Mouse (Mus musculus) small intestine, adult 2 months (tissue): Measurements from ENCODE around the gene Glcci1. TPM values are rescaled to one million over a fixed set of nuclear protein-coding genes. Genes with fewer than 3 reads are reported as not detected.

ENCODE experiments used
- H3K27ac ChIP-seq: fragments of 200-500 bp; 2 replicates; pipeline ENCODE4 v1.5.1; 2012; ENCODE audit warnings: low read depth, low read length, control low read depth, inconsistent platforms; ENCODE audit not compliant: insufficient read depth
- H3K27me3 ChIP-seq: fragments of 200-500 bp; 2 replicates; pipeline ENCODE4 v1.6.1; 2012; ENCODE audit warnings: mild to moderate bottlenecking, moderate library complexity, low read length, inconsistent platforms; ENCODE audit not compliant: control insufficient read depth, insufficient read depth
- H3K36me3 ChIP-seq: fragments of 200-500 bp; 2 replicates; pipeline ENCODE4 v1.6.1; 2012; ENCODE audit warnings: mild to moderate bottlenecking, low read length, control low read depth, inconsistent platforms; ENCODE audit not compliant: control insufficient read depth, insufficient read depth
- H3K4me1 ChIP-seq: fragments of 200-500 bp; 2 replicates; pipeline ENCODE4 v1.6.1; 2012; ENCODE audit warnings: low read length, inconsistent platforms, mixed read lengths; ENCODE audit not compliant: control insufficient read depth, insufficient read depth, insufficient read length
- H3K4me3 ChIP-seq: fragments of 200-500 bp; 2 replicates; pipeline ENCODE4 v1.5.1; 2012; ENCODE audit warnings: low read depth, mild to moderate bottlenecking, control low read depth, inconsistent platforms, low read length, moderate library complexity
- CTCF ChIP-seq: fragments of 200-500 bp; IDR thresholded peaks from 2 replicates; pipeline ENCODE4 v1.5.1; 2012; ENCODE audit warnings: low read depth, mild to moderate bottlenecking, control low read depth, inconsistent platforms, low read length, moderate library complexity, mixed read lengths; ENCODE audit not compliant: insufficient replicate concordance, insufficient read length; ENCODE audit errors: extremely low read depth
- POLR2A ChIP-seq: fragments of 200-500 bp; IDR thresholded peaks from 2 replicates; pipeline ENCODE4 v1.6.1; 2012; ENCODE audit warnings: low read depth, mild to moderate bottlenecking, control low read depth, inconsistent platforms, low read length, moderate library complexity
- WGBS: fragments of 180-500 bp; shearing (Covaris S2); methylation state at CpG from one replicate; pipeline ENCODE4 v1.1.7; 2018; 5-methylcytosine and 5-hydroxymethylcytosine counted together
- polyA plus RNA-seq: library from polyadenylated mRNA; depleted of rRNA; stranded (reverse); fragments of >200 nt; gene quantifications from 2 replicates; pipeline ENCODE4 v1.2.3, GENCODE M21; 2012

Glcci1 gene
- polyA plus RNA-seq, 1 experiment, result 3.2 TPM

DNA sequence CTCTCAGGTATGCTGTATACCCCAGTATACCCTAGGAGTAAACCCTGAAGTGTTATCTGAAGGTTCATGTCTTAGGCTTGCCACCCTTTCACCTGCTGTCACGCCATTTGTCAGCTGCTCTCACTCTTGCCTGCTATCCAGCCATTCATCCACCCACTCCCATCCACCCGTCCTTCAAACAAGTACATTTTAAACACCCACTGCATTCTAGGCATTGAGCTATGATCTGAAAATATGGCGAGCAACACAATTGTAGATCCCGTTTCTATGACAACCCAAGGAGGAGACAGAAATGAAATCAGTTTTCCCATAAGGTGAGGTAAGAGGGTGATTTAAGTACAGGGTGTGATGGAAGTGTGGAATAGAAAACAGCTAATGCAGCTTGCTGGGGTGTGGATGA, 128.7 kb downstream of the Glcci1 start:
- no peak for TF ChIP-seq POLR2A
- TF ChIP-seq CTCF, result no peak
- Histone ChIP-seq H3K27me3 (no peaks in the 10 kb centered on the region), H3K27ac (no peak overlapping the region), H3K4me3 (no peak overlapping the region), H3K4me1 (no peaks in the 10 kb centered on the region), H3K36me3 (no peaks in the 10 kb centered on the region)
- WGBS, result 90% methylated on average over 4 of the region's 4 CpGs

DNA sequence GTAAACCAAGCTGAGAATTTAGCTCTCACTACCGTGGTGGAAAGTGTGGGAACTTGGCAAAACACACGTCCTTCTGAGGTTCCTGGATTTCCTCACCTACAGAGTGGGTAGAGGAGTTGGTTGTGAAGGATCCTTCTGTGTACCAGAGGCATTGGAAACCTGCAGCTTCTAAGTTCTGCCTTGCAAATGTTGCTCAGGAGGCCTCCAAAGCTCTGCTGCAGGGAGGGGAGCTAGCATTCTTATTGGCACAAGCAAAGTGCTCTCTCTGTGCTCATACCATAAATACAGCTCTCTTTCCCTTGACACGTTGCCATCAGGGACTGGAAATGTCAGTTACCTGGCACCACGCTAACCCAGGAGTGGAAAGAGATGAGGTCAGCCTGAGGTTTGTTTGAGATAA, 129.5 kb downstream of the Glcci1 start:
- no peak overlapping the region for H3K27ac ChIP-seq
- no peaks in the 10 kb centered on the region for H3K4me1 ChIP-seq
- 71% methylated on average over 4 of the region's 4 CpGs for WGBS
- no peak overlapping the region for H3K4me3 ChIP-seq
- H3K36me3 ChIP-seq, result no peaks in the 10 kb centered on the region
- H3K27me3 ChIP-seq, result no peaks in the 10 kb centered on the region
- TF ChIP-seq CTCF (no peak), POLR2A (no peak)

DNA sequence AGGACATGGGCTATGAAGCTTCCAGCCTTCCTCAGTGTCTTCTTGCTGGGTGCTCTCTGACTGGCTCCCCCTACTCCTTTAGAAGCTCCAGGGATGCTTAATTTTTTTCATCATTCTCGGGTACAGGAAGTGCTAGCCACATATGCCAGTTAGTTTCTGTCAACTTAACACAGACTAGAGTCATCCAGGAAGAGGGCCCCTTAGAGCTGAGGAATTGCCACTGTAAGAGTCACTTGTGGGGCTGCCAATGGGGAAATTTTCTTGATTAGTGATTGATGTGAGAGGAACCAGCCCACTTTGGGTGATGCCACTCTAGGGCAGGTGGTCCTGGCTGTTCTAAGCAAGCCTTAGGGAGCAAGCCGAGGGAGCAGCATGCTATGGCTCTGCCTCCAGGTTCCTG, 130.1 kb downstream of the Glcci1 start:
- no peaks in the 10 kb centered on the region for H3K36me3 ChIP-seq
- H3K27ac ChIP-seq, result no peak overlapping the region

DNA sequence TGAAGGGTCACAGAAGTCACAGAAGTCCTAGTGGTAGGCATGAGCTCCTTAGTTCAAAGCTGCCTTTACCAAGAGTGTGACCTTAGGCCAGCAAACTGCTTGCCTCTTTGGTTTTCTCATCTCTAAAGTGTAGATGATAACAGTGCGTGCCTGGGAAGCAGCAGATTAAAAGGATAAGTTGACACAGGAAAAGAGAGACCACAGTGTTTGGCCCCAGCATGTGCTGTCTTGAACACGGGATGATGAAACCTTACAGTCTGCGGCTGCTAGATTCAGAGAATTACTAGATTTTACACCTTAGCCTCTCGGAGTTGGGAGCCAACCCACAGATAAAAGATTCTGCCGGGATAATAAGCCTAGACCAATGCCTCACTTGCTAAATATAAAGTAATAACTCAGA, 131.5 kb downstream of the Glcci1 start:
- Histone ChIP-seq H3K27ac (no peak overlapping the region), H3K4me1 (no peaks in the 10 kb centered on the region), H3K4me3 (no peak overlapping the region), H3K36me3 (no peaks in the 10 kb centered on the region), H3K27me3 (no peaks in the 10 kb centered on the region)
- TF ChIP-seq CTCF (no peak), POLR2A (no peak)
- 92% methylated on average over 5 of the region's 5 CpGs for WGBS

More for the DNA sequence above, 130.1 kb downstream of the Glcci1 start:
- WGBS, result 67% methylated on average over 2 of the region's 2 CpGs
- TF ChIP-seq POLR2A, result no peak
- no peak for TF ChIP-seq CTCF
- no peaks in the 10 kb centered on the region for H3K27me3 ChIP-seq
- no peaks in the 10 kb centered on the region for H3K4me1 ChIP-seq
- H3K4me3 ChIP-seq, result no peak overlapping the region

DNA sequence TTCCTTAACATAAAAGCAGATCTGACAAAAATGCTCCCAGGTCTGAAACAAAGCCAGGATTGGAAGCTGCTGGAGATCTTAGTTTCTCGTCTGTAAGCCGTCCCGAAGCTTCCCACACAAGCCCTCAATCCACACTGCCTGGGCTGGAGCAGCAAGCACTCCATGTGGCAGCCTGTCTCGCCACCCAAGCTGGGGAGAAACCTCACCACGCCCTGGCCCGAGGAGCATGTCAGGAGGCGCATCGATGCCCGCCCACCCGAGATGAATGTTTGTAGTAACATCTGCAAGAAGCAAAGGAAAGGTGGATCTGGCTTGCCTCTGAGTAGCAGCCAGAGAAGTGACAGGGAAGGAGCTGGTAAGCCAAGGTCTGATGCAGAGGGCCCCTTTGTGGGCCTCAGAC, 135.3 kb downstream of the Glcci1 start:
- WGBS, result 88% methylated on average over 10 of the region's 10 CpGs
- TF ChIP-seq CTCF (no peak), POLR2A (no peak)
- H3K27ac ChIP-seq, result no peak overlapping the region
- H3K4me3 ChIP-seq, result no peak overlapping the region
- no peaks in the 10 kb centered on the region for H3K4me1 ChIP-seq
- H3K36me3 ChIP-seq, result no peaks in the 10 kb centered on the region
- no peaks in the 10 kb centered on the region for H3K27me3 ChIP-seq

DNA sequence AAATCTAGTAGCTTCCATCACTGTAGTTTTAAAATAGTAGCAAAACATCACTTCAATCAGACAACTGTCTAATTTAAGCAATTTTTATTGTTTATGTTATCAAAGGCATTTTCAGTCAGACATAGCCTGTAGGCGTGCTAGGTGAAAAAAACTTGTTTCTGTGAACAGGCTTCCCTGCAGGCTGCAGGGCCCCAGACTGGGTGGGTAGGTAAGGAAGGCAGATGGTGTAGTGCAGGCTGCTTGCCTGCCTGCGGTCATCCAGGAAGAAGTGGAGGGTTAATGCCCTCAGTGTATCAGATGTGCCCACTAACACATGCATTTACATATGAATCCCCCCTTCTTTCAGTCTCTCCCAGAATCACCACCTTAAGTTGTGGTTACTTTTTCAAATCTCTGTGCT, 136.3 kb downstream of the Glcci1 start:
- no peak for TF ChIP-seq POLR2A
- TF ChIP-seq CTCF, result no peak
- Histone ChIP-seq H3K27me3 (no peaks in the 10 kb centered on the region), H3K36me3 (0 out of 2 replicates have a peak, but pooled peaks cover 1% of the 10 kb centered on the region), H3K4me3 (no peak overlapping the region), H3K27ac (no peak overlapping the region), H3K4me1 (no peaks in the 10 kb centered on the region)
- WGBS, result 74% methylated on average over 2 of the region's 2 CpGs
